Mouse (Mus musculus) erythroblast, embryonic 14.5 days (primary cell): ENCODE measurements around the gene Mill2. TPM values are rescaled to one million over a fixed set of nuclear protein-coding genes. Genes with fewer than 3 reads are reported as not detected.
"Not testable (repeated sequence)": the region's sequence is repeated elsewhere in the genome, so short reads cannot be mapped to it uniquely, and the experiment has no call there.

Experiments used
- H3K27me3 ChIP-seq: 2 replicates; pipeline ENCODE4 v1.6.1; 2012; ENCODE audit warnings: inconsistent platforms; ENCODE audit not compliant: control insufficient read depth
- H3K36me3 ChIP-seq: 2 replicates; pipeline ENCODE4 v1.6.1; 2012; ENCODE audit warnings: mild to moderate bottlenecking, inconsistent platforms; ENCODE audit not compliant: control insufficient read depth
- H3K4me1 ChIP-seq: 2 replicates; pipeline ENCODE4 v1.6.1; 2012; ENCODE audit warnings: inconsistent platforms; ENCODE audit not compliant: control insufficient read depth
- H3K4me3 ChIP-seq: replicated peaks from 2 replicates; pipeline ENCODE3; 2012; ENCODE audit warnings: moderate library complexity, mild to moderate bottlenecking, inconsistent platforms
- H3K9me3 ChIP-seq: 2 replicates; pipeline ENCODE4 v1.6.1; 2012; ENCODE audit warnings: low read length, inconsistent platforms, mixed read lengths; ENCODE audit not compliant: control insufficient read depth
- GATA1 ChIP-seq: IDR thresholded peaks from 2 replicates; pipeline ENCODE4 v1.6.1; 2012; ENCODE audit warnings: low read length, inconsistent platforms, mixed read lengths
- TAL1 ChIP-seq: IDR thresholded peaks from 3 replicates; pipeline ENCODE4 v1.6.1; 2012; ENCODE audit warnings: low read length, inconsistent platforms, mixed read lengths
- polyA plus RNA-seq: library from polyadenylated mRNA; stranded (reverse); fragments of >175 nt; gene quantifications from 2 replicates; pipeline ENCODE4 v1.2.3, GENCODE M21; 2012

Gene Mill2
- polyA plus RNA-seq, 1 experiment, result not detected

DNA sequence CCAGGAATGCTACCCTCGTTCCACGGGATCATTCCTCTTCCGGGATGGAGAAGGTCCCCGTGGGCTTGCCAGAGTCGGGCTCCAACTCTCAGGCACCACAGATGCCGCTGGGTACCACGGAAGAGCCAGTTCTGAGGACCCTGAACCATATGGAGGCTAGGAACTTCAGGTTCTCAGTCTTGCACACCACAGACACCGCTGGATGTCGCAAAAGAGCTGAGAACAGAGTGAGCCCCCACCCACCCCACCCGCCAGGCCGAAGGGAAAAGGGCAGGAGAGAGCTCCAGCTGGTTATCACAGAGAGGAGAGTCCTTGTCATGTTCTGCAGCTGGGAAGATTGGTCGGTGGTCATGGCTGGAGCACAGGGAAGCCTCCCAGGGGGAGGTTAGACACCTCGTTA, 7.5 kb upstream of the Mill2 start:
- Histone ChIP-seq H3K36me3 (no peaks in the 10 kb centered on the region), H3K4me3 (no peak overlapping the region), H3K9me3 (peaks cover 4% of the 10 kb centered on the region), H3K4me1 (no peaks in the 10 kb centered on the region), H3K27me3 (no peaks in the 10 kb centered on the region)
- TF ChIP-seq TAL1 (no peak), GATA1 (no peak)

GRCm38 (mm10) chr7:18840386-18841173, 814 bp downstream of the Mill2 start:
- peaks cover 4% of the 10 kb centered on the region for H3K4me1 ChIP-seq
- no peaks in the 10 kb centered on the region for H3K36me3 ChIP-seq
- peak overlapping the region; percentile 32 for H3K4me3 ChIP-seq
- TF ChIP-seq TAL1 (no peak), GATA1 (no peak)
- H3K27me3 ChIP-seq, result no peaks in the 10 kb centered on the region
- H3K9me3 ChIP-seq, result no peaks in the 10 kb centered on the region

DNA sequence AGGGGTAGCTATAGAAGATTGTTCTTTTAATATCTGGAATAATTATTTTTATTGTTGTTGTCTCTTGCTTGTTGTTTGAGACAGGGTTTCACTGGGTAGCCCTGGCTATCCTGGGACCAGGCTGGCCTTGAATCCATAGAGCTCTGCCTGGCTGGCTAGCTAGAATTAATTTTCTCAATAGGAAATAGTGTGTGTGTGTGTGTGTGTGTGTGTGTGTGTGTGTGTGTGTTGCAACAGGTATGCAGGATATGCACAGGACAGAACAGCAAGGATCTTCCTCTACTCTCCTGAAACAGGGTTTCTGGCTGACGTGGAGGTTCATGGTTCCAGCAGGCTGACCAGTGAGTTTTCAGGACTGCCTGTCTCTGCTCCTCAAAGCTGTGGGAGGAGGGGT, 1.4 kb downstream of the Mill2 start:
- Histone ChIP-seq H3K36me3 (no peaks in the 10 kb centered on the region), H3K9me3 (no peaks in the 10 kb centered on the region), H3K27me3 (no peaks in the 10 kb centered on the region), H3K4me3 (no peak overlapping the region), H3K4me1 (peaks cover 4% of the 10 kb centered on the region)
- TF ChIP-seq GATA1 (no peak), TAL1 (no peak)

DNA sequence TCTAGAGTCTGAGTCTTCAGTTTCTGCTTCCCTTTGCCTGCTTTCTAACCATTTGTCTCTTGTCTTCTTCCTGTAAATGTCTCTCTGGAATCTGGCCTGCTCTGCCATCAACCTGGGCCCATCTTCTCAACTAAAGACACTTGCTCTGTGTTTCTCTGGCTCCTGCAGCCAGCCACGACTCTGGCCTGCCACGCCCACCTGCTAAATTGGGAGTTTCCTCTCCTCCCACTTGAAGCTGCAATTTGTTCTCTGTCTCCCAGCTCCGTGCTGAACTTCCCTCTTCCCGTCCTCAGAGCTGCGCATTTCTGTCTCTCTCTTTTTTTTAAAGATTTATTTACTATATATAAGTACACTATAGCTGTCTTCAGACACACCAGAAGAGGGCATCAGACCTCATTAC, 5.0 kb downstream of the Mill2 start:
- H3K36me3 ChIP-seq, result no peaks in the 10 kb centered on the region
- peaks cover 4% of the 10 kb centered on the region for H3K4me1 ChIP-seq
- no peaks in the 10 kb centered on the region for H3K9me3 ChIP-seq
- no peak for TF ChIP-seq TAL1
- TF ChIP-seq GATA1, result no peak
- H3K4me3 ChIP-seq, result no peak overlapping the region
- no peaks in the 10 kb centered on the region for H3K27me3 ChIP-seq

DNA sequence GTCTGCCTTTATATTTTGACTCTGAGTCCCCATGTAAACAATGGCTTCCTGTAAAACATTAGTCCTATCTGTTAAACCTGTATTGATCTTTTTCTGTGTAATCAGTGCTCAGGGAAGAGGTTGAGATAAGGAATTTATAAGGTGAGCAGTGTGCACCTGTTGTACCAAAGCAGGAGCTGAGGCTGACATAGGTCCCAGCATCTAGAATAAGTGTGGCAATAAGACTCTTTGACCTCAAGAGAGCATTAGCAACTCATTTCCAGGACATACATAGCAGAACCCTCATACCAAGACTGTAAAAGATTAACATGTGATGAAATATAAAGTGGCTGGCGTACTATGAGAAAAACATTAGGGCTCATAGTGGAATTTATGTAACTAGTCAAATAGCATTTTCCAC, 8.6 kb downstream of the Mill2 start:
- Histone ChIP-seq H3K36me3 (no peaks in the 10 kb centered on the region), H3K27me3 (no peaks in the 10 kb centered on the region), H3K4me3 (no peak overlapping the region), H3K4me1 (no peaks in the 10 kb centered on the region), H3K9me3 (no peaks in the 10 kb centered on the region)
- TF ChIP-seq TAL1, result no peak
- TF ChIP-seq GATA1, result no peak

DNA sequence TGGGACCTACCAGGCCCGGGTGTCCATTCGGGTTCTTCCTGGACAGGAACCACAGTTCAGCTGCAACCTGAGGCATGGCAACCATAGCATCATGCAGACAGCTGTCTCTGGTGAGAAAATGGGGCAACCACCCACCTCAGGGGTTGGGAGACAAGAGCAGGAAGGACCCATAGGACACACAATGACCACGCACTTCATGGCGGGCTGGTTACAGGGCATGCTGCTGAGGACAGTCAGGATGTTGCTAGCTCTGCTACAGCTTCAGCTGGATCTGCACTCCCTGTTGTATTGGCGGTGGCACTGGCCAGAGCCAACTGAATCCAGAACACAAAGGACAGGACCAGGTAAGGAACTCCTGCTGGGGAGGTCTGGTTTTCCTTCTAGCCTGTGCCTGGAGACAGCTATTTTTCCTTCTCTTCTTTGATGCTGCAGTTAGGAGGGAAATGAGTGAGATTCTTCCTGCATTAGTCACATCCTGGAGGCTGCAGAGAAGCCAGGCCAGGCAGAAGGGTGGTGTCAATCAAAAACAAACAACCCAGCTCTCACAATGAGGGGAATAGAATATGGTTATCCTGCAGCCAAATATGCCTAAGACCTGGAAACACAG, 18.6 kb downstream of the Mill2 start:
- H3K9me3 ChIP-seq, result peaks cover 3% of the 10 kb centered on the region; the same call in 1 of the 2 replicates
- TF ChIP-seq GATA1 (no peak), TAL1 (no peak)

DNA sequence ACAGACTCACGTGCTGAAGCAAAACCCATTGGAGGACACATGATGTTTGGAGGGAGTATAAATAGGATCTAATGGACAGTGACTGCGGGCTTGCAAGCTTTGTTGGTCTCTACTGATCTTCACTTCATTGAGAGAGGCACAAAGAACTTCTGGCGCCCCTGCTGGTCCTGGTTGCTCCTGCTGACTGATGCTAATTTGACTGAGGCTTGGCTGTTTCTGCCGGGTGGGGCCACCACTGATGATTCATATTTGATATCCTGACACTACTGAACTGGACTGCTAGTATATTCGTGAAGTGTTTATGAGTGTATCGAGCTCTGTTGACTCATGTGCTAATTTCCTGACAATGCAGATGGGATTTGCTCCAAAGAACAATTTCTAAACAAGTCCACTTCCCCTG, 23.0 kb downstream of the Mill2 start:
- Histone ChIP-seq H3K36me3 (no peaks in the 10 kb centered on the region), H3K4me1 (no peaks in the 10 kb centered on the region), H3K27me3 (no peaks in the 10 kb centered on the region), H3K9me3 (peaks cover 13% of the 10 kb centered on the region), H3K4me3 (no peak overlapping the region)
- TF ChIP-seq GATA1, result no peak
- no peak for TF ChIP-seq TAL1

More for the DNA sequence above, 18.6 kb downstream of the Mill2 start:
- Histone ChIP-seq H3K4me3 (no peak overlapping the region), H3K36me3 (no peaks in the 10 kb centered on the region), H3K4me1 (no peaks in the 10 kb centered on the region), H3K27me3 (no peaks in the 10 kb centered on the region)

GRCm38 (mm10) chr7:18868491-18868890, 28.7 kb downstream of the Mill2 start:
- Histone ChIP-seq H3K4me1 (no peaks in the 10 kb centered on the region), H3K27me3 (peaks cover 8% of the 10 kb centered on the region), H3K36me3 (no peaks in the 10 kb centered on the region), H3K4me3 (no peak overlapping the region), H3K9me3 (peaks cover 15% of the 10 kb centered on the region)
- TF ChIP-seq GATA1 (no peak), TAL1 (no peak)

DNA sequence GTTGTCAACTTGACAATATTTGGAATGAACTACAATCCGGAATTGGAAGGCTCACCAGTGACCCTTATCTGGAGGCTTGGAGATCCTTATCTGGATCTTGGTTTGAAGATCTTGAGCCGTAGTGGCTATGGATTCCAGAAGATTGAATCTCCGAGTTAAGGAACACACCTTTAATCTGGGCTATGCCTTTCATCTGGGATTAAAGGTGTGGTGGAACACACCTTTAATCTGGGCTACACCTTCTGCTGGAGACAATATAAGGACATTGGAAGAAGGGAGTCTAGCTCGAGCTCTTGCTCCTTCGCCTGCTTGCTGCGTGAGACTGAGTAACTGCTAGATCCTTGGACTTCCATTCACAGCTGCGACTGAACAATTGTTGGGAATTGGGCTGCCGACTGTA, 31.3 kb downstream of the Mill2 start, which contains the start of gene Pglyrp1:
Pglyrp1 (plus strand) TSS at position 301 of the 400 bp plus-strand sequence.
- H3K36me3 ChIP-seq, H3K27me3 ChIP-seq, H3K9me3 ChIP-seq, H3K4me3 ChIP-seq, H3K4me1 ChIP-seq: not testable (repeated sequence)
